In genomic region chr10:6926724-6927123, GRCm38 (mm10) we compare ENCODE assay signal across 24 mouse cellular contexts.
"Had no signal": no experiment of that assay in that cellular context is flagged by ENCODE, and none has a peak within 500 bp of the region (broad histone marks: within the 10 kb centered on the region; RNA-seq: fewer than 3 reads in every experiment).

No protein-coding gene starts in this region.

- ATAC-seq: liver, postnatal 0 days; lung, postnatal 0 days; midbrain, embryonic 13.5 days; midbrain, embryonic 16.5 days had no signal

- H3K4me3 ChIP-seq: limb, embryonic 12.5 days; limb, embryonic 15.5 days; megakaryocyte, embryonic 14.5 days; midbrain, embryonic 10.5 days; midbrain, embryonic 13.5 days; myocyte; neural tube, embryonic 13.5 days; stomach, embryonic 15.5 days had no signal

- H3K27ac ChIP-seq: limb, embryonic 12.5 days; limb, embryonic 15.5 days; liver, embryonic 14.5 days; macrophage; midbrain, embryonic 10.5 days; midbrain, embryonic 13.5 days; neural tube, embryonic 13.5 days; stomach, embryonic 15.5 days had no signal

- H3K36me3 ChIP-seq: limb, embryonic 12.5 days; limb, embryonic 15.5 days; midbrain, embryonic 10.5 days; midbrain, embryonic 13.5 days; neural tube, embryonic 13.5 days; stomach, embryonic 15.5 days had no signal

- H3K9ac ChIP-seq: limb, embryonic 12.5 days; limb, embryonic 15.5 days; liver, embryonic 14.5 days; liver, postnatal 0 days; lung, embryonic 14.5 days; midbrain, embryonic 13.5 days; neural tube, embryonic 13.5 days; stomach, embryonic 15.5 days had no signal

- H3K9me3 ChIP-seq: limb, embryonic 12.5 days; limb, embryonic 15.5 days; megakaryocyte, embryonic 14.5 days; midbrain, embryonic 10.5 days; midbrain, embryonic 13.5 days; neural tube, embryonic 13.5 days; stomach, embryonic 15.5 days had no signal

- H3K27me3 ChIP-seq: limb, embryonic 12.5 days; limb, embryonic 15.5 days; megakaryocyte, embryonic 14.5 days; midbrain, embryonic 13.5 days; neural tube, embryonic 13.5 days; stomach, embryonic 15.5 days had no signal

- H3K4me1 ChIP-seq: limb, embryonic 12.5 days; limb, embryonic 15.5 days; megakaryocyte, embryonic 14.5 days; midbrain, embryonic 10.5 days; midbrain, embryonic 13.5 days; neural tube, embryonic 13.5 days had no signal

- DNase-seq: kidney, adult 9 months; kidney, postnatal 14 days; kidney, postnatal 4 days; left cerebral cortex, postnatal 4 days; liver, postnatal 0 days; lung, embryonic 14.5 days; retina, postnatal 1 day; right cerebral cortex, postnatal 25 days; spleen, adult 18-20 months; thymus, adult 18-20 months; thymus, postnatal 36 days had no signal

- H3K4me2 ChIP-seq: limb, embryonic 12.5 days; limb, embryonic 15.5 days; liver, embryonic 11.5 days; lung, embryonic 14.5 days; midbrain, embryonic 13.5 days; neural tube, embryonic 13.5 days; stomach, embryonic 15.5 days had no signal
